Mouse (Mus musculus): ENCODE data around the gene Carmil3. TPM values are rescaled to one million over a fixed set of nuclear protein-coding genes. Genes with fewer than 3 reads are reported as not detected.

Gene Carmil3
- 0.46 and 0.81 TPM in 2 replicates for polyA plus RNA-seq (2015; fragmentation: Nextera tagmentation; extraction: Ambion mirVana)

- peak within 1 kb of the TSS; percentile 57 for H3K9ac ChIP-seq (ENCODE audit: low read length)
- no peaks in the 10 kb centered on the region for H3K27me3 ChIP-seq (ENCODE audit: control insufficient read depth, insufficient read depth, low read length)
- WGBS, result 1% methylated on average over 54 of the region's 68 CpGs
- H3K4me1 ChIP-seq (replicated peaks; ENCODE audit: control insufficient read depth, insufficient read depth), result peaks cover 6% of the 10 kb centered on the region
- TF ChIP-seq EP300 (optimal IDR thresholded peaks at IDR 0.05), result no peak
- no peak for TF ChIP-seq CTCF (IDR thresholded peaks at IDR 0.05; ENCODE audit: low read depth)
- H3K9me3 ChIP-seq (ENCODE audit: control insufficient read depth, low read length), result no peaks in the 10 kb centered on the region
- peak; percentile 58; the same call in 1 of the 2 replicates for ATAC-seq (ENCODE audit: low FRiP score, low TSS enrichment)
- peak; percentile 61 for DNase-seq (ENCODE audit: low spot score)
- H3K4me3 ChIP-seq (ENCODE audit: low read depth, low read length), result peak within 1 kb of the TSS; percentile 59
- H3K36me3 ChIP-seq (ENCODE audit: control insufficient read depth, insufficient read depth, low read length), result peaks cover 3% of the 10 kb centered on the region; the same call in 1 of the 2 replicates
- H3K4me2 ChIP-seq (replicated peaks; ENCODE audit: low read depth), result peak within 1 kb of the TSS; percentile 98
- peak within 1 kb of the TSS; percentile 20; the same call in 1 of the 2 replicates for H3K27ac ChIP-seq (replicated peaks)
Observed at GRCm38 (mm10) chr14:55490361-55491201, at the start of gene Carmil3. Carmil3 (plus strand) TSS chr14:55490651.

DNA sequence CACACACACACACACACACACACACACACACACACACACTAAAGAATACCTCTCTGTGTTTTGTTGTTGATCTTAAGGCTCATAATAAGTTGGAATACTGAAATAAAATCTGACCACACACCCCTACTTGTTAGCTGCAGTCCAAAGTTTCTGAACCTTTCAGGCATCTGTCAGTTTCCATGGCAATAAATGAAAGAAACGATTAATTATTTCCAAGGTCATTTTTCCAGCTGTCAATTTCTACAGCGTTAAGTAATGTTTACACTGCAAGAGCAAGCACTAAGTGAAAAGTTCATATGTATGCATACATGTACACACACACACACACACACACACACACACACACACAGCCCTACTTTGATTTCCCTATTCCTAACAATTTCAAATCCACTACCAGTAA, 32.8 kb upstream of the Carmil3 start:
- DNase-seq (ENCODE audit: low spot score) (no peak), ATAC-seq (ENCODE audit: low FRiP score, low TSS enrichment) (no peak)
- no peaks in the 10 kb centered on the region for H3K9me3 ChIP-seq (ENCODE audit: control insufficient read depth, low read length)
- H3K27me3 ChIP-seq (ENCODE audit: control insufficient read depth, insufficient read depth, low read length), result no peaks in the 10 kb centered on the region
- H3K4me2 ChIP-seq (replicated peaks; ENCODE audit: low read depth), result no peak overlapping the region
- no peak overlapping the region for H3K27ac ChIP-seq (replicated peaks)
- 28% methylated on average over 2 of the region's 2 CpGs for WGBS
- no peak for TF ChIP-seq CTCF (IDR thresholded peaks at IDR 0.05; ENCODE audit: low read depth)
- no peak for TF ChIP-seq EP300 (optimal IDR thresholded peaks at IDR 0.05)
- H3K4me1 ChIP-seq (replicated peaks; ENCODE audit: control insufficient read depth, insufficient read depth), result no peaks in the 10 kb centered on the region
- no peak overlapping the region for H3K4me3 ChIP-seq (ENCODE audit: low read depth, low read length)
- no peaks in the 10 kb centered on the region for H3K36me3 ChIP-seq (ENCODE audit: control insufficient read depth, insufficient read depth, low read length)
- no peak overlapping the region for H3K9ac ChIP-seq (ENCODE audit: low read length)

GRCm38 (mm10) chr14:55458273-55458672, 32.2 kb upstream of the Carmil3 start:
- Histone ChIP-seq H3K9me3 (ENCODE audit: control insufficient read depth, low read length) (no peaks in the 10 kb centered on the region), H3K4me1 (replicated peaks; ENCODE audit: control insufficient read depth, insufficient read depth) (no peaks in the 10 kb centered on the region), H3K4me3 (ENCODE audit: low read depth, low read length) (no peak overlapping the region), H3K27me3 (ENCODE audit: control insufficient read depth, insufficient read depth, low read length) (no peaks in the 10 kb centered on the region), H3K27ac (replicated peaks) (no peak overlapping the region), H3K9ac (ENCODE audit: low read length) (no peak overlapping the region), H3K4me2 (replicated peaks; ENCODE audit: low read depth) (no peak overlapping the region), H3K36me3 (ENCODE audit: control insufficient read depth, insufficient read depth, low read length) (no peaks in the 10 kb centered on the region)
- TF ChIP-seq CTCF (IDR thresholded peaks at IDR 0.05; ENCODE audit: low read depth) (peak; percentile 78), EP300 (optimal IDR thresholded peaks at IDR 0.05) (no peak)
- 25% methylated on average over 10 of the region's 10 CpGs for WGBS
- ATAC-seq (ENCODE audit: low FRiP score, low TSS enrichment) (0 out of 2 replicates have a peak, but pooled peaks have one; percentile 37), DNase-seq (ENCODE audit: low spot score) (peak; percentile 53)

DNA sequence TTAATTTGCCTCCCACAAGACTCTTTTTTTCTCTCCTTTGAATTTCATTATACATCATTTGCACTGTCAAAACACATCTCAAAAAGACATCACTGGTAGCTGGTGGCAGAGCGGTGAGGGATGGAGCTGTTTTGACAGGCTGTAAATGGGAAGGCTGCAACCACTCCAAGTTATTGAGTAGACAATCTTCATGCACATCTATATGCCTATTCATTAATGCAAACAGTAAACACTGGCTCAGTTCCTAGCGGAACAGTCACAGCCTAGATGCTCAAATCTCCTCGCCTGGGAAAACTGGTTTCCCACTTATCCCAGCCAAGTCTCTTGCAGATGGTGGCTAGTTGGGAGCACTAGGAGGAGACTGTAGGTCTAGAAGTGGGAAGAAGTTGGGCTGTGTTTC, 31.7 kb upstream of the Carmil3 start:
- Histone ChIP-seq H3K9me3 (ENCODE audit: control insufficient read depth, low read length) (no peaks in the 10 kb centered on the region), H3K4me1 (replicated peaks; ENCODE audit: control insufficient read depth, insufficient read depth) (no peaks in the 10 kb centered on the region), H3K4me3 (ENCODE audit: low read depth, low read length) (no peak overlapping the region), H3K4me2 (replicated peaks; ENCODE audit: low read depth) (no peak overlapping the region), H3K9ac (ENCODE audit: low read length) (no peak overlapping the region), H3K27me3 (ENCODE audit: control insufficient read depth, insufficient read depth, low read length) (no peaks in the 10 kb centered on the region), H3K36me3 (ENCODE audit: control insufficient read depth, insufficient read depth, low read length) (no peaks in the 10 kb centered on the region), H3K27ac (replicated peaks) (no peak overlapping the region)
- no peak for DNase-seq (ENCODE audit: low spot score)
- no peak for ATAC-seq (ENCODE audit: low FRiP score, low TSS enrichment)
- TF ChIP-seq EP300 (optimal IDR thresholded peaks at IDR 0.05) (no peak), CTCF (IDR thresholded peaks at IDR 0.05; ENCODE audit: low read depth) (no peak)
- 50% methylated on average over 3 of the region's 3 CpGs for WGBS

GRCm38 (mm10) chr14:55459796-55460195, 30.7 kb upstream of the Carmil3 start:
- no peak for ATAC-seq (ENCODE audit: low FRiP score, low TSS enrichment)
- 45% methylated on average over 4 of the region's 4 CpGs for WGBS
- H3K9me3 ChIP-seq (ENCODE audit: control insufficient read depth, low read length), result no peaks in the 10 kb centered on the region
- no peak overlapping the region for H3K9ac ChIP-seq (ENCODE audit: low read length)
- no peak for DNase-seq (ENCODE audit: low spot score)
- TF ChIP-seq CTCF (IDR thresholded peaks at IDR 0.05; ENCODE audit: low read depth) (no peak), EP300 (optimal IDR thresholded peaks at IDR 0.05) (no peak)
- H3K27ac ChIP-seq (replicated peaks), result 0 out of 2 replicates have a peak overlapping the region, but pooled peaks have one; percentile 8
- H3K4me3 ChIP-seq (ENCODE audit: low read depth, low read length), result no peak overlapping the region
- no peaks in the 10 kb centered on the region for H3K4me1 ChIP-seq (replicated peaks; ENCODE audit: control insufficient read depth, insufficient read depth)
- 0 out of 2 replicates have a peak overlapping the region, but pooled peaks have one; percentile 17 for H3K4me2 ChIP-seq (replicated peaks; ENCODE audit: low read depth)
- H3K27me3 ChIP-seq (ENCODE audit: control insufficient read depth, insufficient read depth, low read length), result no peaks in the 10 kb centered on the region
- no peaks in the 10 kb centered on the region for H3K36me3 ChIP-seq (ENCODE audit: control insufficient read depth, insufficient read depth, low read length)

DNA sequence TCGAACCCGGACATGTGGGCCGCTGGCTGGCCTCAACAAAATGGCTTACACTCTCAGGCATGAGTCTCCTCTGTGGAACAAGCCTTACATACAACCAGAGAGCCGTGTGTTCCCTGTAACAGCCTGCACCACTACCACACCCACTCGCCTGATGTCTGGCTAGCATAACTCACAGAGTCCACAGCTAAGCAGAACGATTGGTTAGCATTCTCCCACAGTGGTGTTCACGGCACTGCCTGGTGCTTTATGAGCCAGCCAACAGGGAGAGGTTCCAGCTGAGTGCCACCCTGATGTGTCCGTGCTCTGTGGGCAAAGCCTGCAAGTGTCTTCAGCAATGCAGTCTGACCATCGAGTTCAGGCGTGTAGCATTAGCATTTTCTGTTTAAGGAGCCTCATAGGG, 30.2 kb upstream of the Carmil3 start:
- Histone ChIP-seq H3K4me3 (ENCODE audit: low read depth, low read length) (no peak overlapping the region), H3K27me3 (ENCODE audit: control insufficient read depth, insufficient read depth, low read length) (no peaks in the 10 kb centered on the region), H3K36me3 (ENCODE audit: control insufficient read depth, insufficient read depth, low read length) (no peaks in the 10 kb centered on the region), H3K4me2 (replicated peaks; ENCODE audit: low read depth) (0 out of 2 replicates have a peak overlapping the region, but pooled peaks have one; percentile 17), H3K27ac (replicated peaks) (0 out of 2 replicates have a peak overlapping the region, but pooled peaks have one; percentile 8), H3K9me3 (ENCODE audit: control insufficient read depth, low read length) (no peaks in the 10 kb centered on the region), H3K9ac (ENCODE audit: low read length) (no peak overlapping the region), H3K4me1 (replicated peaks; ENCODE audit: control insufficient read depth, insufficient read depth) (no peaks in the 10 kb centered on the region)
- TF ChIP-seq CTCF (IDR thresholded peaks at IDR 0.05; ENCODE audit: low read depth) (no peak), EP300 (optimal IDR thresholded peaks at IDR 0.05) (no peak)
- DNase-seq (ENCODE audit: low spot score) (peak; percentile 38), ATAC-seq (ENCODE audit: low FRiP score, low TSS enrichment) (peak; percentile 83)
- 49% methylated on average over 10 of the region's 10 CpGs for WGBS
